Mouse (Mus musculus) myocyte (in vitro differentiated cells): ENCODE measurements around the gene Nup85. TPM values are rescaled to one million over a fixed set of nuclear protein-coding genes. Genes with fewer than 3 reads are reported as not detected.
A peak's percentile ranks its signal among the peaks of the same experiment; 100 is the strongest.

ENCODE experiments used
- H3K27me3 ChIP-seq: one replicate; pipeline ENCODE4 v1.6.1; 2011; ENCODE audit not compliant: control insufficient read depth, insufficient read depth, insufficient read length
- H3K36me3 ChIP-seq: one replicate; pipeline ENCODE4 v1.6.1; 2011; ENCODE audit not compliant: control insufficient read depth, insufficient read depth
- H3K4me2 ChIP-seq: one replicate; pipeline ENCODE4 v1.6.1; 2011; ENCODE audit warnings: low read depth, control low read depth
- H3K4me3 ChIP-seq: one replicate; pipeline ENCODE4 v1.5.1; 2011; ENCODE audit warnings: mild to moderate bottlenecking, control low read depth, moderate library complexity
- H3K79me2 ChIP-seq: one replicate; pipeline ENCODE4 v1.6.1; 2011; ENCODE audit not compliant: control insufficient read depth, insufficient read depth
- H3ac ChIP-seq: one replicate; pipeline ENCODE4 v1.6.1; 2011; ENCODE audit not compliant: control insufficient read depth, insufficient read length
- CEBPB ChIP-seq: IDR thresholded peaks from 2 replicates; pipeline ENCODE4 v1.6.1; 2011; ENCODE audit warnings: mild to moderate bottlenecking, moderate library complexity; ENCODE audit not compliant: poor library complexity, insufficient read depth, severe bottlenecking
- E2F4 ChIP-seq: IDR thresholded peaks from one replicate; pipeline ENCODE4 v1.6.1; 2011; ENCODE audit warnings: mild to moderate bottlenecking, control low read depth, moderate library complexity; ENCODE audit not compliant: insufficient read depth
- MAX ChIP-seq: IDR thresholded peaks from one replicate; pipeline ENCODE4 v1.6.1; 2011; ENCODE audit warnings: low read depth, mild to moderate bottlenecking, control low read depth
- MYOD1 ChIP-seq, 3 experiments: IDR thresholded peaks; one replicate each; pipeline ENCODE4 v1.6.1; 2011; ENCODE audit warnings: control low read depth in 2 of 3, low read depth in 2 of 3, mild to moderate bottlenecking in 2 of 3, moderate library complexity in 1 of 3; ENCODE audit not compliant: insufficient read length in 2 of 3, control insufficient read depth in 1 of 3
- MYOG ChIP-seq, 3 experiments: IDR thresholded peaks; one replicate each; pipeline ENCODE4 v1.6.1; 2011; ENCODE audit warnings: control low read depth in 2 of 3, low read depth in 2 of 3, mild to moderate bottlenecking in 2 of 3; ENCODE audit not compliant: insufficient read length in 2 of 3, control insufficient read depth in 1 of 3, insufficient read depth in 1 of 3
- POLR2A ChIP-seq: IDR thresholded peaks from one replicate; pipeline ENCODE4 v1.6.1; 2011; ENCODE audit warnings: low read depth, mild to moderate bottlenecking, control low read depth, moderate library complexity; ENCODE audit not compliant: insufficient read length
- POLR2AphosphoS2 ChIP-seq: IDR thresholded peaks from one replicate; pipeline ENCODE4 v1.6.1; 2011; ENCODE audit warnings: low read depth, control low read depth; ENCODE audit not compliant: insufficient read length
- REST ChIP-seq: IDR thresholded peaks from one replicate; pipeline ENCODE4 v1.6.1; 2011; ENCODE audit warnings: mild to moderate bottlenecking, control low read depth, moderate library complexity; ENCODE audit not compliant: insufficient read depth, insufficient read length
- SRF ChIP-seq: IDR thresholded peaks from one replicate; pipeline ENCODE4 v1.6.1; 2011; ENCODE audit warnings: low read depth; ENCODE audit not compliant: control insufficient read depth, insufficient read length
- TCF12 ChIP-seq: IDR thresholded peaks from one replicate; pipeline ENCODE4 v1.6.1; 2011; ENCODE audit warnings: mild to moderate bottlenecking, control low read depth; ENCODE audit not compliant: poor library complexity, insufficient read depth, severe bottlenecking
- TCF3 ChIP-seq: IDR thresholded peaks from one replicate; pipeline ENCODE4 v1.6.1; 2011; ENCODE audit warnings: low read depth, control low read depth; ENCODE audit not compliant: insufficient read length
- USF1 ChIP-seq: IDR thresholded peaks from one replicate; pipeline ENCODE4 v1.6.1; 2011; ENCODE audit warnings: low read depth, mild to moderate bottlenecking, control low read depth, moderate library complexity
- polyA plus RNA-seq: library from polyadenylated mRNA; unstranded; fragments of >200 nt; fragmentation: generic; extraction: Trizol; gene quantifications from one replicate; pipeline ENCODE4 v1.2.1, GENCODE M21; 2012; ENCODE audit warnings: missing spikeins

Gene Nup85
- polyA plus RNA-seq, 1 experiment: 41.1 TPM

GRCm38 (mm10) chr11:115618732-115619516, 54.7 kb downstream of the Nup85 start:
- Histone ChIP-seq H3K27me3 (no peaks in the 10 kb centered on the region), H3K4me3 (no peak overlapping the region), H3ac (no peak overlapping the region), H3K36me3 (no peaks in the 10 kb centered on the region), H3K79me2 (no peaks in the 10 kb centered on the region), H3K4me2 (no peak overlapping the region)
- TF ChIP-seq POLR2AphosphoS2: no peak
- no peak for TF ChIP-seq SRF
- no peak for TF ChIP-seq TCF3
- no peak for TF ChIP-seq TCF12
- TF ChIP-seq E2F4: no peak
- no peak for TF ChIP-seq MAX
- TF ChIP-seq CEBPB: no peak
- no peak for TF ChIP-seq USF1
- no peak for TF ChIP-seq MYOD1 (IDR thresholded peaks at IDR 0.05; ENCODE audit: control insufficient read depth in 1 of 3, insufficient read length in 2 of 3, low read depth in 2 of 3)
- TF ChIP-seq MYOG (IDR thresholded peaks at IDR 0.05; ENCODE audit: control insufficient read depth in 1 of 3, insufficient read depth in 1 of 3, insufficient read length in 2 of 3, low read depth in 2 of 3): no peak

GRCm38 (mm10) chr11:115619949-115620348, 55.7 kb downstream of the Nup85 start:
- H3K79me2 ChIP-seq: no peaks in the 10 kb centered on the region
- TF ChIP-seq USF1 (no peak), POLR2AphosphoS2 (no peak), MAX (no peak), MYOD1 (IDR thresholded peaks at IDR 0.05; ENCODE audit: control insufficient read depth in 1 of 3, insufficient read length in 2 of 3, low read depth in 2 of 3) (no peak), E2F4 (no peak), REST (no peak), SRF (no peak), TCF12 (no peak), POLR2A (no peak), MYOG (IDR thresholded peaks at IDR 0.05; ENCODE audit: control insufficient read depth in 1 of 3, insufficient read depth in 1 of 3, insufficient read length in 2 of 3, low read depth in 2 of 3) (no peak), CEBPB (no peak)
- H3K27me3 ChIP-seq: no peaks in the 10 kb centered on the region
- H3K4me3 ChIP-seq: no peak overlapping the region
- H3ac ChIP-seq: no peak overlapping the region
- H3K4me2 ChIP-seq: no peak overlapping the region
- H3K36me3 ChIP-seq: no peaks in the 10 kb centered on the region

DNA sequence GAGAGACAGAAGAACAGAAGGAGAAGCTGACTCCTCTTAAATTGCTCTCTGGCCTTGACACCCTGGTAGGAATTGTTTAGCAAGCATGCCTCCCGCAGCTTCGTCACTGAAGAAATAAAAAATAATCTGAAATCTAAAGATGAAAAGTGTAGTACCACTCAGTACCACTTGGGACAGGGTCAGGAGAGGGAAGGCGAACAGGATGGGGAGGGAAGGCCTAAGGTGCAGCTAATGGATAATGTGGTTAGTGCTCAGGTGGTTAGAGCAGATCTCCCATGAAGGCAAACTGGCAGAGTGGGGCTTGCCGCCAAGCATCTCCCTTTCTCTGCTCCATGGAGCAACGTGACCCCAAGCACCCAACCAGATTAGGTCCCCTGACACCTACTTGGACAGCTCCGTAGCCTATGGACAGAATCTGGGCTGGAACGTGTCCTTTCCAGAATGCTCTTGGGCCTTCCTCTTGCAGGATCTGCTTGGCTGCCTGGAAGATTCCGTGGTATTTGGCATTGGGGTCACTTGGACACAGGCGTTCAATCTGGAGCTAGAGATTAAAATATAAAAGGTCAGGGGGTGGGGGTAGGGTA, 59.3 kb downstream of the Nup85 start:
- Histone ChIP-seq H3K27me3 (no peaks in the 10 kb centered on the region), H3K36me3 (no peaks in the 10 kb centered on the region), H3ac (no peak overlapping the region), H3K4me3 (no peak overlapping the region), H3K79me2 (no peaks in the 10 kb centered on the region), H3K4me2 (no peak overlapping the region)
- no peak for TF ChIP-seq USF1
- TF ChIP-seq TCF12: no peak

DNA sequence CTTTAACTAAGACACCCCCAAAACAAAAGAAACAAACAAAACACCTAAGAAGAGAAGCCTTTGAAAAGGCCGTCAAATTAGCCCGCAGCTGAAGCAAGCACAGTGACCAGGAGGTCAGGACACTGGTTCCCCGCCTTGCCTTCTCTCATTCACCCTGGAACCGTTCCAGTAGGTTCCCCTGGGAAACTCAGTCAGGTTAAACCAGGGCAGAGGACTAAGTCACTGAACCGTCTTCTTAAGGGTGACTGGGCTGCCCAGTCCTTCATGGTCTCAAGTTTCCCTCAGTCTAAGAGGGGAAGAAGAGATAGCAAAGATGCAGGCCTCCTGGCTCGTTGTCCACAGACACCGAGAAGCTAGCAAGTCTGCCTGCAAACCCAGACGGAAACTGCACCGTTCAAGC, 61.6 kb downstream of the Nup85 start:
- H3K4me3 ChIP-seq: no peak overlapping the region
- H3ac ChIP-seq: no peak overlapping the region
- TF ChIP-seq TCF12 (no peak), CEBPB (no peak), TCF3 (no peak), POLR2AphosphoS2 (no peak), MYOG (IDR thresholded peaks at IDR 0.05; ENCODE audit: control insufficient read depth in 1 of 3, insufficient read depth in 1 of 3, insufficient read length in 2 of 3, low read depth in 2 of 3) (no peak)
- H3K79me2 ChIP-seq: no peaks in the 10 kb centered on the region
- no peak overlapping the region for H3K4me2 ChIP-seq
- H3K36me3 ChIP-seq: no peaks in the 10 kb centered on the region
- no peaks in the 10 kb centered on the region for H3K27me3 ChIP-seq

DNA sequence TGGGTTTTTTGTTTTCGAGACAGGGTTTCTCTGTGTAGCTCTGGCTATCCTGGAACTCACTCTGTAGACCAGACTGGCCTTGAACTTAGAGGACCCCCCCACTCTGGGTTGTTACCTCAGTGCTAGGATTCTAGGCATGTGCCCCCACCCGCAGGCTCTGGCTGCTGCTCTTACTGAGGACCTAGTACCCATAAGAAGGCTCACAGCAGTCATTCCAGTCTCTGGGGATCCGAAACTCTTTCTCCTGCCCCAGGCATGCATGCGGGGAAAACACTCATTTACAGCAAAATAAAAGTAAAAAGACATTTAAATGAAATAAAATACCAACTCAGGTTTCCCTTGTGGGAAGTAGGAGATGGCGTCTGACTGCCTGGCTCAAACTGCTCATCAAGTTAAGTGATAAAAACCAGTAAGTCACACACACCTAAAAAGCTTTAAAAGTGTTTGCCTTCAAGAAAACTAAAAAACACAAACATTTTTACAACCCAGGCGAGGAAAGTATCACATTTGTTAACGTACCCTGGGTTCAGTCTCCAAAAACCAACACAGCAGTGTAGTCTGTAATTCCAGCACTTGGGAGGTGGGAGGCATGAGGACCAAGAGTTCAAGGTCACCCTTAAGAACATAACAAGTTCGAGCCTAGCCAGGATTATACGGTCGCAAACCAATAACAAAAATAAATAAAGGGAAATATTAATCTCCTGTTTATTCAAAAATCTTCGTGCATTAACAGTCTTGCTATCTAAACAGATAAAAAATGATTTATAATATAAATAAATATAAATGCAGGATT, 62.8 kb downstream of the Nup85 start:
- Histone ChIP-seq H3K4me2 (peak overlapping the region; percentile 95), H3K79me2 (no peaks in the 10 kb centered on the region), H3K27me3 (no peaks in the 10 kb centered on the region), H3ac (no peak overlapping the region), H3K36me3 (no peaks in the 10 kb centered on the region), H3K4me3 (peak overlapping the region; percentile 69)
- TF ChIP-seq TCF12 (no peak), MYOD1 (IDR thresholded peaks at IDR 0.05; ENCODE audit: control insufficient read depth in 1 of 3, insufficient read length in 2 of 3, low read depth in 2 of 3) (no peak), USF1 (no peak), MYOG (IDR thresholded peaks at IDR 0.05; ENCODE audit: control insufficient read depth in 1 of 3, insufficient read depth in 1 of 3, insufficient read length in 2 of 3, low read depth in 2 of 3) (no peak), TCF3 (no peak), MAX (no peak), CEBPB (no peak), SRF (no peak), REST (no peak), POLR2A (no peak), E2F4 (no peak), POLR2AphosphoS2 (no peak)
